Mouse (Mus musculus) E14TG2a.4 (cell line): ENCODE results near the gene Crtap.

Experiments used
- CTCF ChIP-seq: conservative IDR thresholded peaks from 2 replicates; pipeline ENCODE4 v1.5.1; 2014; ENCODE audit warnings: low read length
- NANOG ChIP-seq: IDR thresholded peaks from 2 replicates; pipeline ENCODE4 v1.6.1; 2014; ENCODE audit warnings: borderline replicate concordance, low read length, mixed read lengths

DNA sequence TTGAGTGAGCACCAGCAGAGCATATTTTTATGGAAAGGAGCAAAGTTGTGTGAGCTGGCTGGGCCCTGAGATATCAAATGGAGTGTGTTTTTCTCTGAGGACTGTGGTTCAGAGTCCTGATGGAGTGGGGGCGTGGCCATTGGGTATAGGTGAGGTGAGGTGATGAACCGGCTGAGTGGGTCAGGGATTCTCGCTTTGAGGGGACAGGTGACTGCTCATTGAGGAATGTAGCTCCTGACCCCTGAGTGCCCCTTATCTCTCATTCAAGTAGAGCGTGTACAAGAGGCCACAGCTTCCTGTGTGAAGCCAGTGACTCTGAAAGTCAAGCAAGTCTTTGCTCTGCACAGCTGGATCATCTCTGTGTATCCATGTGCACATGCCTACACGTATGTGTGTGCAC, 35.7 kb upstream of the Crtap start:
- TF ChIP-seq CTCF (no peak), NANOG (no peak)
